Mouse (Mus musculus) gastrocnemius, adult 18-20 months (tissue): ENCODE measurements around the gene Osbpl8. TPM values are rescaled to one million over a fixed set of nuclear protein-coding genes. Genes with fewer than 3 reads are reported as not detected.

Source experiments
- DNase-seq: peaks from one replicate; pipeline ENCODE4 v3.0.0; 2021; ENCODE audit warnings: low spot score
- total RNA-seq, 2 experiments: library from RNA; stranded (reverse); gene quantifications; 2 replicates each; pipeline ENCODE4 v1.2.3; 2021

The Osbpl8 gene
- total RNA-seq, 2 experiments from 2014 or later: 13.1 to 17.0 TPM

DNA sequence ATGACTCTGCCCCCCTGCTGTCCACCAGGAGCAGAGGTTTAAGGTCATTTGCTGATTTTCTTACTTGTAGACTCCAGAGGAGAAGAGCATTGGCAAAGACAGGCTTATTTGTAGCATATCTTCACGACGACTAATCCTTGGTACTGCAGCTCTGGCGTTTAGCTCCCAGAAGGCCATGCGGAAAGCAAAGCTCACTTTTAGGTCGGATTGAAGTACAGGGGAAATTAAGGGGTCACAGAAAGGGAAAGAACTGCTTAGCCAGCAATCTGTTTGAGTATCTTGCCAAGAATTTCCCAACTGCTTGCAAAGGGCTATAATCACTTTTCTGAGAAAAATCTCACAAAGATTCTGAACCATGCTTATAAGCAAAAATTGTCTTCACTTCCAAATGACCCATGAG is 14.8 kb upstream of the Osbpl8 start:
- DNase-seq: no peak

DNA sequence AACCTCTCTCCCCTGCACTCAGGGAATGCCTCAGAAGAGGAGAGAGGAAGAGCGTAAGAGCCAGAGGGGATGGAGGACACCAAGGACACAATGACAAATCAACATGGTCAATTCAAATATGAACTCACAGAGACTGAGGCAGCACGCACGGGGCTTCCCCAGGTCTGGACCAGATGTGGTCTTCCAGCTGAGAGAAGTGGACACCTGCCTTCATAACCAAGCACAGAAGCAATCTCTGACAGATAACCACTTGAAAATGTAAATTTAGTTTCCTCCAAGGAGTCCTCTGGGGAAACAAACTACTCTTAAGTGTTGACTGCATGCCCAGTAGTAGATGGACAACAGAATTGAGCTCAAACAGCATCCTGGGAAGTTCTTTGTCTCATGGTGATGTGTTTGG is 9.5 kb upstream of the Osbpl8 start:
- no peak for DNase-seq

DNA sequence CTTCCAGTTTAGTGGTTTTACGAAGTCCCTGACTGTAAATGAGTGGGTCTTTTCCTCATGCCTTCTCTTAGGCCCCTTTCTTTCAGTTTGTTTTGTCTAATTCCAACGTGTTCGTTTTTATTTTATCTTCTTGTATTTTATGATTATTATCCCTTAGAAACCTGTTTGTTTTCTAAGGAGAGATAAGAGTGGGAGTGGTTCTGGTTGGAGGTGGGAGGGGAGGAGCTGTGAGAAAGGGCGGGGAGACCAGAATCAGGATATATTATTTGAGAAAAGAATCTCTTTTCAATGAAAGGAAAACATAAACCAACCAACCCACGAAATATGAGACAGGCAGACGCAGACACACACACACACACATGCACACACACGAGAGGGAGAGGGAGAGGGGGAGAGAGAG is 9.0 kb upstream of the Osbpl8 start:
- DNase-seq: no peak

DNA sequence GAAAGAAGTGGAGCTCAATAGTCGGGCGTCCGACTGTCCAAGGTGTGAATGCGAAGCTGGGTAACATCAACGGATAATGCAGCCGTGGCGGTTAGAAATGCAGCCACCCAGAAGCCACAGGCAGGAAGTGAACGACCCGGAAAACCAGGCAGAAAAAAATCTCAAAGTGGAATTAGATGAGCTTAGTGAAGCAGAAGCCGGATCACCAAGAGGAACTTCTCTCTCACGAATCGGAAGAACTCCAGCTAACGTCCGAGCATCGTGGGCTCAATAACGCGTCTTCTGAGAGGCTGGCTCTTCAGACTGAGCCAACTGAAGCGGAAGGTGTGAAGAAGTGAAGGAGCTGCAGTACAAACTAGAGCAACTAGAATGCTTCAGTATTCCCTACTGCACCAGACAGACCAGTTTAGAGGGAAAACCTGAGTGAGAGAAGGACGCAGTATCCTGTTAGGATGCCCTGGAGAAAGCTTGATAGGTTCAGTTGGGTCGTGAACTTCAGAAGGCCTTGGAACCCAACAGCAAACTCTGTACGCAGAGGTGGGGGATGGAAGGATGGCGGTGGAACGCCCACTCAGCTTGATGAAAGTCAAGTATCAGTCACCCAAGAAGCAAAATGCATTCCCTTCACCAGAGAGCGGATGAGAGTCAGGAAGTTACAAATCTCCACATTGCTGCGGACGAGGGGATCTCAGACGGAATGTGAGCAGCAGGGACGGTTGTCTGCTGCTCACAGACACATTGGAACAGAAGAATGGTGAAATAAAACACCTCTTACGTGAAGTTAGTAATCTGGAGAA is 8.0 kb upstream of the Osbpl8 start:
- no peak for DNase-seq

DNA sequence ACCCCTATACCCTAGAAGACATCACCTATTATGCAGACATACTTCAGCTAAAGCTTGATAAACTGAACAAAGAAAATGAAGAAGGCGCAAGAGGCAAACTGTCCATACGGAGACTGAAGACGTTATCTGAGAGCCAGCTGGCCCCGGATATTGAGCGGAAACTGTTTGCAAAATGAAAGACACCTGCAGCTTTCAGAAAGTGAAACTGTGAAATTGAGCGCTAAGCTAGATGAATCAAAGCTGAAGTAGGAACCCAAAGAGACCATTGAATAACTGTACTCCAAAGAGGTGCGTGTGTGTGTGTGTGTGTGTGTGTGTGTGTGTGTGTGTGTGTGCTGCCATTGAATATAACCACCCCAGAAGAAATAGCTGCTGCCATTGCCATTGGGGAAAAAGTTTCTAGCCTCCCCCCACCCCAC is 7.3 kb upstream of the Osbpl8 start:
- DNase-seq: no peak

DNA sequence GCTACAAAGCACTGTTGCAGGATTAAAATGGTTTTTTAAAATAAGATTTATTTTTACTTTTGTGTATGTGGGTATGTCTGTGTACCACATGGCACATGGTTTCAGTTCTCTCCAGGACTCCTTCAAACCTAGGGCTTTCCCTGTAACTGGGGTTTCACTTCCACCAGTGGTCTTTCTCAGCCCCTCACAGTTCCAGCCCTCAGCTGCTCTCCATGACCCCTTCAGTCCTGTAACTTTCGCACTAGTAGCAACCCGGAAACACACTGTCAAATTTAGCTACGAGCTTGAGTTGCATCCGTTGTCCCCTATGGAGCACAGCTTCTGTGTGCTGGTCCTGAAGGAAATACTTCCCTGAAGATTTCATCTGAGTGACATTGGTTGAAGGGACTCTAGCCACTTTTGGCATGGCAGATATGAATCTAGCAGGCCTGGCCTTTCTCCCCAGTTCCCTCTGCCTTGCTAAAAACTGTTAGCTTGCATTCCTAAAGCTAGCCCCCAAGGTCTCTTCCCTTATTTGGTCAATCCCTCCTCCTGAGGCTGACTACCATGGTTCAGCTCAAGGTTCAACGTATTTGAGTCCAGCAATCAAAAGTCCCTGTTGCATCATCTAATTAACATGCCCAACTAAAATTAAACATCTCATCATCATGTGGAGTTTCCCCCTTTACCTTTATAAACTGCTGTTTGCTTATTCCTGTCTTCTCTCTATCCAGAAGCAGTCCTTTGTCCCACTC is 4.6 kb upstream of the Osbpl8 start:
- no peak for DNase-seq

DNA sequence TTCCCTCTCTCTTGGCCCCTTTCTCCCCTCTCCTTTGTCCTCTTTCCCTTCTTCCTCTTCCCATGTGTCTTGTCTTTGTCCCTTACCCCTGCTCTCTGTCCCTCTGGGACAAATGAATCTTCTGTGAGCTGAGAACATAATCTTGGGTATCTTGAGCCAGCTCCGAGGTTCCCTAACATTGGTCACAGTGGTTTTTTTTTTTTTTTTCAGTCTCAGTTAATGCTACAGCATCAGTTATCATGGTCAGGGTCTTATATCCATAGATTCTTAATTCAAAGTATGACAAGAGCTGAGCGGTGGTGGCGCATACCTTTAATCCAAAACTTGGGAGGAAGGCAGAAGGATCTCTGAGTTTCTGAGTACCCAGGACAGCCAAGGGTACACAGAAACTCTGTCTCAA is 4.0 kb upstream of the Osbpl8 start:
- no peak for DNase-seq

DNA sequence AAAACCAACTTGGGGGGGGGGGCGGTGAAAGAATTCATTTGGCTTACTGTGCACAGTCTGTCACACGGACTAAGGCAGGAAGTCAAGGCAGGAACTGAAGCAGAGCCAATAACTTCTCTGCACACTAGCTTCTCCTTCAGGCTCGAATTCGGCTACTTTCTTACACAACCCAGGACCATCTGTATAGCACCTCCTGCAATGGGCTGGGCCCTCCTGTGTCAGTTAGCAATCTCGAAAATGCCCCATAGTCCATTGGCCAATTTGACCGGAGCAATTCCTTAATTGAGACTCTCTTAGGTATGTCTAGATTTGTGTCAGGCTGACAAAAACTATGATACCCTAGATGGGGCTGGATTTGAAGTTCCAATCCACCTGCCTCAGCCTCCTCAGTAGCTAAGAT is 3.2 kb upstream of the Osbpl8 start:
- DNase-seq: no peak

DNA sequence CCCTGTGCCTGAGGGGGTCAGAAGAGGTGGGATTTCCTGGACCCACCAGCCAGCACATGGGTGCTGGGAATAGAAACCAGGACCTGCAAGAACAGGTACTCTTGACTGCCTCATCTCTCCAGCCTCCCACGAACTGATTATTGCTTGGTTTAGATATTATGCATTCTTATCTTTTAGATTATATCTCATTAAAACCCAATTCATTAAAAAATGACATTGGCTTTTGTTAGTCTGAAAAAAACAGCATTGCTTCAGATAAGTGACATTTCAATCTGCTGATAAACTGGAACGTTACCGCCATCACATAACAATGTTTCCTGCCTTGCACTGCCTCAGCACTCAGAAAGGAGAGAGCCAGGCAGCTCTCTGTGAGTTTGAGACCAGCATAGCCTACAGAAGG is 1.5 kb upstream of the Osbpl8 start:
- DNase-seq: no peak

DNA sequence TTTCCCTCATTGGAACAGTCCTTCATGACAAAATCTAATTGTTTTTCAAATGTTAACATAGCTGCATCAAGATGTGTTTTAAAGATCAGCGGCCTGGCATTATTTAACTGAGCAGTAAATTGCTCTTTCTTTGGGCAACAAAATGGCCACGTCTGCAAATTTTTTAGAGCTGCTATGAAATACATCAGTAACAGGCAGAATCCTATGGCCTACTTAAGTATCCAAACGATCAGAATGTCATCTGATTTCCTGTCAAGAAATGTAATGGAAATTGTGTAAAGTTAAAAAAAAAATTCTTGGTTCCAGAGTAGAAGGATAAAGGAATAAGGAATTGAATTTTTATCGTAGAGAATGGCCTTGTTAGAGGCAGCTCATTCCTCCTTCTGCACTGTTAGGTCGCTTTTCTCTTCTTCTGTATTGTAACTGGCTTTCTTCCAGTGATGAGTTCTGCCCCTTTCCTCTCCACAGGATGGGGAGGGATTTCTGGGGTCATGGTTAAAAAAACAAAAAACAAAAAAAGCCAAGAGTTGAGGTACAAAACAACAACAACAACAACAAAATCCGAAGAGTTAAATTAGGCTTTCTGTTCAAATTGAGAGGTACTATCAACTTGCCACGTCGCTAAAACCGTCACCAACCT is 831 bp upstream of the Osbpl8 start:
- DNase-seq: no peak

DNA sequence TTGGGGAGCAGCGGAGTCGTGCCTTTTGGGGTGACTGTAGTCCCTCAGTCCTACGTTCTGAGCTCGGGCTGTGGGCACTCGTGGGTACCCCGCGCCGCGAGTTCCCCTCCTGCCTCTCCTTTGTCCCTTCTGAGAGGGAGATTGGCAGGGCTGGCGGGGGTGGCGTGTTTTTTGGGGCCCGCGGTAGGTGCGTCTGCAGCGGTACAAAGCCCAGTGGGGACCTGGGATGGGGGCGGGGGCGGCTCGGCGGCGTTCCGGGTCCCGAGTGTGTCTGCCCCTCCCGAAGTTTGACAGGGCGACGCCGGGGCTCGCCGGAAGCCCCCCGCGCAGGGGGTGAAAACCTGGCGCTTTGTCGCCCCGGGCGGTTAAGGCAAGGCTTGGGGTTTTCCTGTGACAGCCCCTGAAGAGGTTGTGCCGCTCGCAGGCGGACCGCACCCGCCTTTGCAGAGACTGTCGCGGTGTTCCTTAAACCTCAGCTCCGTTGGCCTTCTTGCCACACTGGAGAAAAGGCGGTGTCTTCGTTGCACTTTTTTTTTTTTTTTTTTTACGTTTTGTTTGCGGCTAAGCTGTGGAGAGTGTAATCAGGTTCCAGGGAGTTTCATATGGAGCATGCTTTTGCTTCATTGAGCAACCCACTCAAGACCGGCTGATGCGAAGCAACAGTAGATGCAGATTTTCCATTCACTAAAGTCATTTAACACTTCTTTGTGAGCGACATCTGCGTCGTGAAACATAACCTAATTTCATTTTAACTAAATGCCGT is 848 bp downstream of the Osbpl8 start:
- DNase-seq: peak; percentile 35

DNA sequence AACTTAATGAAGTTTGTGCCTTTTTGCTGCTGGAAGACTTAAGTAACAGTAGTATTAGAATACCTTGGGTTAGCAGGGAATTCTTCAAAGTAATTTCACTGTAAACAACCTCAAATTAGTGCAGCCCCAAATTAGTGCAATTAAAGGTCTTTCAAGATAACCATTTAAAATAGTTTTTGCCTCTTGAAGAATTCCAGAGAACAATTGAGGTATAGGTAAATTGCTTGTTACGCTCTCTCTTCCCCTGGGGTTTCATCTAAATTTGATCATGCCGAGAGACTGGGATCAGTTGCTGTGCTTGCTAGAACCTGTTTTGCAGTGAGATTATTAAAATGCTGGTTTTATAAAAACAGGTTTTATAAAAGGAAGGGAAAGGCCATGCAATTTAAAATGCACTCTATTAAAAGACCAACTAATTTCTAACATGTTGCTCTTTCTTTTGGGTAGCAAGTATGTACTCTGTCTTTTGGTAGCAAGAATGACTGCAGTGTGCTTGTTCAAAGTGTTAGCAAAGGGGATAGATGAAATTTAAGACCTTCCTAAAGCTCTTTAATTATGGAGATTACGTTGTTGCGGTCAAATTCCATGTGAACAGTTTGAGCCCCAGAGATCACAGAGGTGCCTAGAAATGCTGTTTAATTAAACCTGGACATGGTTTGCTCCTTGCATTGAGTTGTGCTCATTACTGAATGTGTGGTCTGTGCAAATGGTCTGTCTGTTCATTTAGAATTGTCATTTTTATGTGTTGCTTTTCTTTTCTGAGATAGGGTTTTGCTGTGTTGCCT is 1.7 kb downstream of the Osbpl8 start:
- no peak for DNase-seq

DNA sequence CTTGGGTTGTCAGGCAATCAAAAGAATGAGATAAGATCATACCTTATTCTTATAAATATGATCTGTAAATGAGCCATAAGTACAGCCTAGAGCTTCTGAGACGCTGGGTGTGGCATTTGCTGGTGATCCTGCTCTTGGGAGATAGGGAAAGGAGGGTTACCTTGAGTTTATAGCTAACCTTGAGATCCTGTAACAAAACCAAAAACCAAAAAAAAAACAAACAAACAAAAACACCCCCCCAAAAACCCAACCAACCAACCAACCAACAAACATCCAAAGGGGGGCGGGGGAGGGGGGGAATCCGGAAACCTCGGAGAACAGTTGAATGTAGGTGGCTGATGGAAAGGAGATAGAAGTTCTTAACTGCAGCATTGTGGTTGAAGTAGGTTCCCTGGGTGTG is 2.9 kb downstream of the Osbpl8 start:
- no peak for DNase-seq

DNA sequence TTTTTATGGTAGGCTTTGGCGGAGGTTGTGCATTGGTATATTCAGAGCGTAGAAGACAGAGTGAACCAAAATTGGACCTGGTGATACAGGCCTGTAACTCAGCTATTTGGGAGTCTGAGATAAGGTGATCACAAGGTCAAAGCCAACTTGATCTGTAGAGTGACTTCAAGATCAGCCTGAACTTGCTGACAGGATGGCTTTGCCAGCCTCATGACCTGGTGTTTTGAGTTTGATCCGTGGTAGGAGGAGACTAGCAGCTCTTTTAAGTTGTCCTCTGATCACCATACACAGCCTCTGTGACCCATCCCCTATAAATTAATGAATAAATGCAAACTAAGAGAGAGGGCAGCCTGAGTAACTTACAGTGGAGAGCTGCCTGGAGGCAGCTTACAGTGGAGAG is 3.8 kb downstream of the Osbpl8 start:
- no peak for DNase-seq

DNA sequence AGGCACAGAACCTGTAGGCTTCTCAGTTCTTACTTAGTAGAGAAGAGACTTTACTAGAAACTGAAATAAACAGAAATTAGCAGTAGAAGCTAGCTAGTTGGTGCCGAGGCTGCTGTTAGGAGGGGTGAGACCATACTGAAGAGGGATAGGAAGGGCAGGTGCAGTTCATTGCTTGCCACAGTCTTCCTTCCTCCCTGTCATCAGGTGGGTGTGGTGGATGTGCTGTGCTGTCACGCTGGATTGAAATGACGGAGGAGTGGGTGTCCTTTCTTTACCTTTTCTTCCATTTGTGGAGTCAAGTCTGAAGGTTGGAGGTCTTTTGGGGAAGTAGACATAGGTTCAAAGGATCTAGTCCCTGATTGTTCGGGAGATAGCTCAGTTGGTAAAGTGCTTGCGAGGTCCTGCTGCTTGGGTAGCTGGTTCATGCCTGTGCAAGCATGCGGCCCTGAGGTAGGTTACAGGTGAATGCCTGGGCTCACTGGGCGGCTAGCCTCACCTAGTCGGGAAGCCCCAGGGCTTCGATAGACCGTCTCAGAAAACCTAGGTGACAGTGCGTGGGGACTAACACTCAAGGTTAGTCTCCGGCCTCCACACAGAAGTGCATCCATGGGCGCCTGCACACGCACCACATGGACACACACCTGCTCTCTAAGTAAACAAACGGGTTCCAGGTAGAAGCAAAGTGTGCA is 6.8 kb downstream of the Osbpl8 start:
- DNase-seq: no peak

DNA sequence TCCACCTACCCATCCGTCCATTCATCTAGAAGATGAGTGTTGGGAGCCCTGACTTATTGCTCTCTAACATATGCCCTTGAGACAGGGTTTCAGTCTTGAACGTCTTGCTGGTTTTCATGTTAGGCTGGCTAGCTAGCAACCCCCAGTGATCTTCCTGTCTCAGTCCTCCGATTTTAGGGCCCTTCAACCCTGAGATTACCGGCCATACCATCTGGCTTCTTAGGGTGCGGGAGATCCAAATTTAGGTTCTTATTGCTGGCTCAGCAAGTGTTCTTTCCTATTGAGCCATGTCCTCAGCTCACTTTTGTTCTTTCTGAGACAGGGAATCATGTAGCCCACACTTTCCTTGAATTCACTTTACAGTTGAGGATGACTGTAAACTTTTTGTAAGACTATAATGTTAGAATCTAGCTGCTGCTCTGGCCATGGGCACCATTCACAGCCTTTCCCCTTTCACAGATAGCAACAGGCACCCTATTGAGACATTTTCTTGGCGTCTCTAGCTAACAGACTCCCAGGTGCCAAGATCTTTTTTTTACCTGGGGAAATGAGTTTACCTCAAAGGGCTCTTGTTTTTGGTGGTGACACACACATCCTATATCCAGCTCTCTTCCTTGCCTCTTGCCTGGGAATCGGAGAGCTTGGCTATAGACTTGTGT is 9.2 kb downstream of the Osbpl8 start:
- no peak for DNase-seq

DNA sequence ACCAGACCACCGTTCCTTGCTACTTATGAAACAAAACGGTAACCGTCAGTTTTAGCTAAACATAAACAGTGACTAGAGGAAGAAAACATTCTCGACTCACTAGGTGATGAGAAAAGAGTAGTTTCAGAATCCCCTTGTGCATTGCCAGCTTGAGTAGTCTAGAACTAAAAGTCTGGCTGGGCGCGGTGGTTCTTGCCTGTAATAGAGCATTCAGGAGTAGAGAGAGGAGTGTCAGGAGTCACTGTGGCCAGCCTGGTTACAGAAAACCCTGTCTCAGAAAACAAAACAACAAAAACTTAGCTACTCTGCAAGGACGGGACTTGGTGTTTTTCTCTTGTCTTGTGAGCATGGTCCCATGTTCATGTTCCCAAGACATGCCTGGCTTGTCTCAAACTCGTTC is 12.8 kb downstream of the Osbpl8 start:
- DNase-seq: no peak

DNA sequence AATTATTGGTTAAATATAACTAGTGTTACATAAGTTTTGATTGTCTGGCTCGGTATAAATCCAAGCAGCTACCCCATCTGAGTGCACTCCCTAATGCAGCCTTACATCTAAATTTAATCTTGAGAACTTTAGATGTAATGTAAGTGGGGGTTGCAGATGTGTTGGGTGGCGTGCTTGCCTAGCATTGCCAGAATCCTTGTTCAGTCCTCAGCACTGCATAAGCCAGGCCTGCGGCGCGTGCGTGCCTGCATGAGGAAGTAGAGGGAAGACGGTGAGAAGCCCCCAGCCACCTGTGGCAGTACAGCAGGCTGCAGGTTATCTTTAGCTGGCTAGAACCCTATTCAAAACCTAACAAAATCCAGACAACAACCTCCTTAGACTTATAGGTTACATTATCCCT is 13.5 kb downstream of the Osbpl8 start:
- DNase-seq: no peak

DNA sequence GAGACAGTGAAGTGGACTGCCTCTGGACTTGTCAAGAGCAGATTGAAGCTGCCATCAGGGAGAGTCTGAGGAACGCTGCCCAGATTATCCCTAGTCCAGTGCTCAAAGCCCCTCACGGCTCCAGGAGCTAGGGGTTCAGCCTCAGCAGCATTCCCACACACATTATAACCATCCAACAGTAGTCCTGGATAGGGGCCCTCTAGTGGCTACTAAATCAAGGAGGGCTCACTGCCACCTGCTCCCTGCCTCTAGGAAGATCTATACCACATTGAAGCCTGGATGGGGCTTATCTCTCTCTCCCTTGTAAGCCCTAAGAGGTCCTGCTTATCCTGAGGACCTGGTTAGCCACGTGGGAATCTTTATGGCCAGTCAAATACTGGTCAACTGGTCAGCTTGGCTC is 16.1 kb downstream of the Osbpl8 start:
- DNase-seq: no peak
